Mouse (Mus musculus) thymus, adult 2 months (tissue): ENCODE measurements around the gene Kmt2b.

Experiments used
- CTCF ChIP-seq: fragments of 200-500 bp; IDR thresholded peaks from 2 replicates; pipeline ENCODE4 v1.5.1; 2012; ENCODE audit warnings: mild to moderate bottlenecking, control low read depth, low read length, moderate library complexity, borderline replicate concordance; ENCODE audit not compliant: control insufficient read depth, poor library complexity, insufficient read depth; ENCODE audit errors: extremely low read depth
- POLR2A ChIP-seq: fragments of 200-500 bp; IDR thresholded peaks from 2 replicates; pipeline ENCODE4 v1.6.1; 2012; ENCODE audit warnings: mild to moderate bottlenecking, low read length, control low read depth, moderate library complexity; ENCODE audit not compliant: control insufficient read depth, poor library complexity, insufficient read depth; ENCODE audit errors: extremely low read depth

DNA sequence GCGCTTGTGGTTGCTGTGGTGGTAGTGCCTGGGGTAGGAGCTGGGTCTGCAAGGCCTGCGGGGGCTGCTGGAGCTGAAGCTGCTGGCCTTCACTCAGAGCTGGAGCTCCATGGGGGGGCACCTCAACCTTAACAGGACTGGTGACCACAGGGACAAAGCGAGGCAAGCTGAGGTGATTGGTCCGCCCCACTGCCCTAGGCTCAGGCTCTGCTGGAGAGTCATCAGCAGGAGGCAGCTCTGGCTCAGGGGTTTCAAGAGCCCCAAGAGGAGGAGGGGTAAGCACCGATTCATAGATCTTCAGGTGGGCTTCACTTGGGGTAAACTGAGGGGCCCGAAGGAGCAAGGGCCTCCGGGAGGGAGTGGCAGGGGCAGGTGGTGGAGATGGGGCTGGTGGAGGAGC, 3.4 kb downstream of the Kmt2b start:
- no peak for TF ChIP-seq CTCF
- TF ChIP-seq POLR2A, result no peak
